Mouse (Mus musculus) limb, embryonic 15.5 days (tissue): ENCODE measurements at regions not wholly inside any gene's neighbourhood (a gene's known extent, or its start where the extent isn't known, plus 50 kb on each side); places are given as distances from the start of the nearest gene placed in this dataset.
A peak's percentile ranks its signal among the peaks of the same experiment; 100 is the strongest.

Source experiments
- ATAC-seq: fragments of 200-750 bp; cut with Nextera tagmentation; 2 replicates; pipeline ENCODE4 v1.8.0; 2017; ENCODE audit warnings: low read depth, moderate TSS enrichment; ENCODE audit not compliant: insufficient number of reproducible peaks, low FRiP score, low TSS enrichment
- H3K27ac ChIP-seq: fragments of 300-500 bp; sonication (generic); 2 replicates; pipeline ENCODE4 v1.5.1; 2015; ENCODE audit warnings: moderate library complexity, mild to moderate bottlenecking, inconsistent platforms
- H3K27me3 ChIP-seq: fragments of 300-500 bp; sonication (generic); 2 replicates; pipeline ENCODE4 v1.6.1; 2015; ENCODE audit warnings: inconsistent platforms
- H3K36me3 ChIP-seq: fragments of 300-500 bp; sonication (generic); 2 replicates; pipeline ENCODE4 v1.6.1; 2015; ENCODE audit warnings: inconsistent platforms
- H3K4me1 ChIP-seq: fragments of 300-500 bp; sonication (generic); 2 replicates; pipeline ENCODE4 v1.6.1; 2015; ENCODE audit warnings: inconsistent platforms
- H3K4me2 ChIP-seq: fragments of 300-500 bp; sonication (generic); 2 replicates; pipeline ENCODE4 v1.6.1; 2015; ENCODE audit warnings: mild to moderate bottlenecking, inconsistent platforms
- H3K4me3 ChIP-seq: fragments of 300-500 bp; sonication (generic); 2 replicates; pipeline ENCODE4 v1.5.1; 2015; ENCODE audit warnings: mild to moderate bottlenecking, inconsistent platforms
- H3K9ac ChIP-seq: fragments of 300-500 bp; sonication (generic); 2 replicates; pipeline ENCODE4 v1.6.1; 2015; ENCODE audit warnings: inconsistent platforms
- H3K9me3 ChIP-seq: fragments of 300-500 bp; sonication (generic); 2 replicates; pipeline ENCODE4 v1.6.1; 2016; ENCODE audit warnings: inconsistent platforms
- WGBS: fragments of 180-500 bp; shearing (Covaris S2); methylation state at CpG from one replicate; pipeline ENCODE4 v1.1.7; 2015; 5-methylcytosine and 5-hydroxymethylcytosine counted together

- peak; percentile 75 for ATAC-seq
- Histone ChIP-seq H3K9me3 (no peaks in the 10 kb centered on the region), H3K27ac (peak overlapping the region; percentile 84), H3K9ac (no peak overlapping the region), H3K36me3 (no peaks in the 10 kb centered on the region), H3K4me1 (peaks cover 46% of the 10 kb centered on the region), H3K27me3 (no peaks in the 10 kb centered on the region), H3K4me2 (no peak overlapping the region), H3K4me3 (no peak overlapping the region)
- 18% methylated on average over 14 of the region's 14 CpGs for WGBS
Measured at GRCm38 (mm10) chr13:56350705-56351400, 54.5 kb upstream of the Cxcl14 start.

- no peak overlapping the region for H3K4me3 ChIP-seq
- peak; percentile 32; the same call in 1 of the 2 replicates for ATAC-seq
- 13% methylated on average over 5 of the region's 5 CpGs for WGBS
- peaks cover 45% of the 10 kb centered on the region for H3K4me1 ChIP-seq
- no peaks in the 10 kb centered on the region for H3K36me3 ChIP-seq
- no peaks in the 10 kb centered on the region for H3K27me3 ChIP-seq
- peak overlapping the region; percentile 84 for H3K27ac ChIP-seq
- no peaks in the 10 kb centered on the region for H3K9me3 ChIP-seq
- no peak overlapping the region for H3K4me2 ChIP-seq
- no peak overlapping the region for H3K9ac ChIP-seq
Measured at GRCm38 (mm10) chr13:56351401-56351735, 55.0 kb upstream of the Cxcl14 start.

GRCm38 (mm10) chr13:56352436-56352835, 56.1 kb upstream of the Cxcl14 start:
- no peak for ATAC-seq
- Histone ChIP-seq H3K9ac (no peak overlapping the region), H3K4me2 (no peak overlapping the region), H3K4me1 (peaks cover 35% of the 10 kb centered on the region), H3K36me3 (no peaks in the 10 kb centered on the region), H3K9me3 (no peaks in the 10 kb centered on the region), H3K4me3 (no peak overlapping the region), H3K27ac (peak overlapping the region; percentile 84), H3K27me3 (no peaks in the 10 kb centered on the region)
- WGBS = 86% methylated on average over 6 of the region's 6 CpGs

- H3K27me3 ChIP-seq = no peaks in the 10 kb centered on the region
- no peaks in the 10 kb centered on the region for H3K9me3 ChIP-seq
- peaks cover 35% of the 10 kb centered on the region for H3K4me1 ChIP-seq
- ATAC-seq = no peak
- no peak overlapping the region; the same call in 1 of the 2 replicates for H3K27ac ChIP-seq
- no peak overlapping the region for H3K4me2 ChIP-seq
- H3K9ac ChIP-seq = no peak overlapping the region
- H3K4me3 ChIP-seq = no peak overlapping the region
- H3K36me3 ChIP-seq = no peaks in the 10 kb centered on the region
- 91% methylated on average over 12 of the region's 12 CpGs for WGBS
Measured at GRCm38 (mm10) chr13:56352839-56353605, 56.7 kb upstream of the Cxcl14 start.

GRCm38 (mm10) chr13:56353921-56354320, 57.6 kb upstream of the Cxcl14 start:
- Histone ChIP-seq H3K27ac (no peak overlapping the region), H3K4me1 (peaks cover 42% of the 10 kb centered on the region), H3K9me3 (no peaks in the 10 kb centered on the region), H3K4me2 (no peak overlapping the region), H3K4me3 (no peak overlapping the region), H3K9ac (no peak overlapping the region), H3K36me3 (no peaks in the 10 kb centered on the region), H3K27me3 (no peaks in the 10 kb centered on the region)
- 93% methylated on average over 11 of the region's 11 CpGs for WGBS
- ATAC-seq = no peak

- Histone ChIP-seq H3K4me2 (no peak overlapping the region), H3K27ac (no peak overlapping the region), H3K4me3 (no peak overlapping the region), H3K9me3 (no peaks in the 10 kb centered on the region), H3K9ac (no peak overlapping the region), H3K36me3 (no peaks in the 10 kb centered on the region), H3K4me1 (peaks cover 41% of the 10 kb centered on the region), H3K27me3 (no peaks in the 10 kb centered on the region)
- 76% methylated on average over 1 of the region's 1 CpGs for WGBS
- no peak for ATAC-seq
Measured at GRCm38 (mm10) chr13:56354630-56355029, 58.3 kb upstream of the Cxcl14 start.

- Histone ChIP-seq H3K9me3 (no peaks in the 10 kb centered on the region), H3K27me3 (no peaks in the 10 kb centered on the region), H3K4me2 (no peak overlapping the region), H3K9ac (no peak overlapping the region), H3K4me3 (no peak overlapping the region), H3K27ac (no peak overlapping the region), H3K36me3 (no peaks in the 10 kb centered on the region), H3K4me1 (peaks cover 27% of the 10 kb centered on the region)
- ATAC-seq = no peak
- 42% methylated on average over 1 of the region's 1 CpGs for WGBS
Measured at GRCm38 (mm10) chr13:56356999-56357398, 60.6 kb upstream of the Cxcl14 start.

GRCm38 (mm10) chr13:56357955-56358354, 61.6 kb upstream of the Cxcl14 start:
- ATAC-seq = no peak
- 85% methylated on average over 3 of the region's 3 CpGs for WGBS
- Histone ChIP-seq H3K9ac (no peak overlapping the region), H3K4me1 (peaks cover 25% of the 10 kb centered on the region), H3K9me3 (no peaks in the 10 kb centered on the region), H3K27me3 (no peaks in the 10 kb centered on the region), H3K4me3 (no peak overlapping the region), H3K27ac (0 out of 2 replicates have a peak overlapping the region, but pooled peaks have one; percentile 9), H3K36me3 (no peaks in the 10 kb centered on the region), H3K4me2 (no peak overlapping the region)

GRCm38 (mm10) chr13:56358827-56359226, 62.5 kb upstream of the Cxcl14 start:
- Histone ChIP-seq H3K9me3 (no peaks in the 10 kb centered on the region), H3K27me3 (no peaks in the 10 kb centered on the region), H3K4me2 (no peak overlapping the region), H3K4me1 (peaks cover 27% of the 10 kb centered on the region), H3K4me3 (no peak overlapping the region), H3K36me3 (no peaks in the 10 kb centered on the region), H3K27ac (peak overlapping the region; percentile 83; the same call in 1 of the 2 replicates), H3K9ac (no peak overlapping the region)
- ATAC-seq = no peak
- 33% methylated on average over 7 of the region's 7 CpGs for WGBS

GRCm38 (mm10) chr13:56359554-56359953, 63.2 kb upstream of the Cxcl14 start:
- H3K36me3 ChIP-seq = no peaks in the 10 kb centered on the region
- H3K9ac ChIP-seq = no peak overlapping the region
- H3K4me1 ChIP-seq = peaks cover 27% of the 10 kb centered on the region
- 43% methylated on average over 18 of the region's 18 CpGs for WGBS
- peak; percentile 64; the same call in 1 of the 2 replicates for ATAC-seq
- H3K9me3 ChIP-seq = no peaks in the 10 kb centered on the region
- no peak overlapping the region for H3K4me2 ChIP-seq
- H3K4me3 ChIP-seq = no peak overlapping the region
- no peaks in the 10 kb centered on the region for H3K27me3 ChIP-seq
- peak overlapping the region; percentile 83 for H3K27ac ChIP-seq

GRCm38 (mm10) chr13:56360803-56361202, 64.5 kb upstream of the Cxcl14 start:
- Histone ChIP-seq H3K4me2 (no peak overlapping the region), H3K9me3 (no peaks in the 10 kb centered on the region), H3K9ac (no peak overlapping the region), H3K4me1 (peaks cover 27% of the 10 kb centered on the region), H3K36me3 (no peaks in the 10 kb centered on the region), H3K4me3 (no peak overlapping the region), H3K27me3 (no peaks in the 10 kb centered on the region), H3K27ac (no peak overlapping the region; the same call in 1 of the 2 replicates)
- 89% methylated on average over 2 of the region's 2 CpGs for whole genome bisulfite sequencing
- no peak for ATAC-seq

GRCm38 (mm10) chr13:56362238-56362637, 64.2 kb upstream of the Gm3045 start:
- no peak overlapping the region for H3K4me3 ChIP-seq
- no peaks in the 10 kb centered on the region for H3K9me3 ChIP-seq
- peaks cover 27% of the 10 kb centered on the region for H3K4me1 ChIP-seq
- 62% methylated on average over 4 of the region's 4 CpGs for WGBS
- peak overlapping the region; percentile 17; the same call in 1 of the 2 replicates for H3K27ac ChIP-seq
- no peak for ATAC-seq
- no peaks in the 10 kb centered on the region for H3K27me3 ChIP-seq
- no peak overlapping the region for H3K4me2 ChIP-seq
- H3K36me3 ChIP-seq = no peaks in the 10 kb centered on the region
- no peak overlapping the region for H3K9ac ChIP-seq
